ENCODE assay signal across 16 mouse cellular contexts in the genomic region with DNA sequence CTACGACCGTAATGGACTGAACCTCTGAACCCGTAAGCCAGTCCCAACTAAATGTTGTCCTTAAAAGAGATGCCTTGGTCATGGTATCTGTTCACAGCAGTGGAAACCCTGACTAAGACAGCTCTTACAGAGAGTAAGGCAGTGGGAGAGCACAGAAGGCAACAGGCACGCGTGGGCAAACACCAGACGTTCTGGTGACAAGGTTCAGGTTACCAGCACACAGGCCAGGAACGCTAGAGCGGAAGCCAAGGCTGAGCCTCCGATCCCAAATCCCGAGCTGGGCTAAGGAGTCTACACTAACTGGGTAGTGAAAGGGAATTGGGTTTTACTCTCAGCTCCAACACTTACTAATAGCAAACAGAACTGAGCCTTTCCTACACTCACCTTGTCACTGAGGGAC.
"Had no signal": no experiment of that assay in that cellular context is flagged by ENCODE, and none has a peak within 500 bp of the region (broad histone marks: within the 10 kb centered on the region; RNA-seq: fewer than 3 reads in every experiment).

No protein-coding gene starts in this region.

- H3K9ac ChIP-seq: limb, embryonic 12.5 days; limb, embryonic 15.5 days; liver, embryonic 14.5 days; liver, postnatal 0 days; lung, embryonic 14.5 days had no signal

- H3K27me3 ChIP-seq: limb, embryonic 15.5 days had no signal

- H3K9me3 ChIP-seq: limb, embryonic 15.5 days had no signal

- H3K4me2 ChIP-seq: limb, embryonic 12.5 days; limb, embryonic 15.5 days; liver, embryonic 11.5 days; lung, embryonic 14.5 days; midbrain, embryonic 11.5 days had no signal

- DNase-seq: layer of hippocampus, adult 9-11 months; left cerebral cortex, postnatal 4 days; liver, postnatal 0 days; lung, embryonic 14.5 days; midbrain, embryonic 14.5 days; thymus, adult 18-20 months; thymus, postnatal 36 days had no signal

- H3K36me3 ChIP-seq: limb, embryonic 12.5 days; limb, embryonic 15.5 days had no signal

- ATAC-seq: intestine, postnatal 0 days; liver, postnatal 0 days; lung, postnatal 0 days had no signal

- H3K4me3 ChIP-seq: layer of hippocampus, adult 2 months; limb, embryonic 12.5 days; limb, embryonic 15.5 days had no signal

- H3K27ac ChIP-seq: layer of hippocampus, adult 2 months; limb, embryonic 12.5 days; limb, embryonic 15.5 days; liver, embryonic 14.5 days; macrophage had no signal
